Mouse (Mus musculus): Measurements from ENCODE around the gene Tnni3. TPM values are rescaled to one million over a fixed set of nuclear protein-coding genes. Genes with fewer than 3 reads are reported as not detected.
A peak's percentile ranks its signal among the peaks of the same experiment; 100 is the strongest.

Tnni3 gene
- polyA plus RNA-seq, 1 experiment from 2014 or later = 2.9 TPM

DNA sequence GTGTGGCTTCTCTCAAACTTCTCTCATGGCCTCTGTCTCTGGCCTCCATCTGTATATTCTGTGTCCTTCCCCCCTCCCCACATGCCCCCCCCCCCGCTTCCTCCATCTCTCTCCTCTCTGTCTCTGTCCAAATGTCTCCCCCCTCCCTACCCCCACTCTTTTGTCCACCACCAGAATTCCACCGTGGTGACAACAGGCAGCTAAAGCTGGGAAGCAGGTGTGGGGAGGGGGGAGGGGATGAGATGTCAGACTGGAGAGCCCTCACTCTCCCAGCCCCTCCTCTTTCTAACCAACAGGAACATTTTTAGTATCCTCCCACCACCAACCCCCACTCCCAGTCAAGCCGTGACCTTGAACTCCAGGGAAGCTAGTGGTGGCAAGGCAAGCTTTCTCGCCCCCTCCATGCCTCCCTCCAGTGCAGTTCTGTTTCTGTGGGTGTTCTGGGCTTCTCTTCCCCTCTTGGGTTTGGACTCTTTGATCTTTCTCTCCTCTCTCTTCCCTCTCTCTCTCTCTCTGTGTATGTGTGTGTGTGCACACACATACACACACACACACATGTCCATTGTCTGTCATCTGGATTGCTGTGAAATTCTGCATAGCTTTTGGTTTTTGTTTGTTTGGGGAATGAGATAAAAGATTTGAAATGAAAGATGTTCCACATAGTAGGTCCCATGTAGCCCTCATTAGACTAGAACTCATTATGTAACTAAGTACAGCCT lies 7.5 kb downstream of the Tnni3 start, which contains the start of gene Tnnt1:
TSS of gene Tnnt1 (minus strand) at position 51 of the 719 bp plus-strand sequence.
- peaks cover 10% of the 10 kb centered on the region for H3K4me1 ChIP-seq
- no peak within 1 kb of the TSS for H3K4me2 ChIP-seq (replicated peaks)
- peaks cover 8% of the 10 kb centered on the region for H3K27me3 ChIP-seq (replicated peaks)
- H3K27ac ChIP-seq = no peak within 1 kb of the TSS
- H3K36me3 ChIP-seq = no peaks in the 10 kb centered on the region
- no peaks in the 10 kb centered on the region for H3K9me3 ChIP-seq
- no peak within 1 kb of the TSS for H3K9ac ChIP-seq
- WGBS = 16% methylated on average over 4 of the region's 4 CpGs
- H3K4me3 ChIP-seq = no peak within 1 kb of the TSS
- ATAC-seq (ENCODE audit: low FRiP score, low read depth) = 0 out of 2 replicates have a peak, but pooled peaks have one; percentile 34

- Histone ChIP-seq H3K9ac (no peak overlapping the region), H3K4me3 (no peak overlapping the region), H3K27ac (no peak overlapping the region), H3K9me3 (no peaks in the 10 kb centered on the region), H3K4me2 (replicated peaks) (no peak overlapping the region), H3K36me3 (no peaks in the 10 kb centered on the region), H3K27me3 (replicated peaks) (peaks cover 7% of the 10 kb centered on the region), H3K4me1 (peaks cover 10% of the 10 kb centered on the region)
- 0 out of 2 replicates have a peak, but pooled peaks have one; percentile 18 for ATAC-seq (ENCODE audit: low FRiP score, low read depth)
- WGBS = 49% methylated on average over 6 of the region's 6 CpGs
Measured at GRCm38 (mm10) chr7:4515853-4516252, 8.2 kb downstream of the Tnni3 start.

GRCm38 (mm10) chr7:4513829-4514712 lies 10.0 kb downstream of the Tnni3 start:
- no peaks in the 10 kb centered on the region; the same call in 1 of the 2 replicates for H3K27me3 ChIP-seq (replicated peaks)
- ATAC-seq (ENCODE audit: low FRiP score, low read depth) = no peak
- no peak overlapping the region for H3K4me2 ChIP-seq (replicated peaks)
- H3K27ac ChIP-seq = no peak overlapping the region
- no peaks in the 10 kb centered on the region for H3K36me3 ChIP-seq
- no peaks in the 10 kb centered on the region for H3K9me3 ChIP-seq
- H3K4me3 ChIP-seq = no peak overlapping the region
- peaks cover 16% of the 10 kb centered on the region for H3K4me1 ChIP-seq
- WGBS = 66% methylated on average over 6 of the region's 6 CpGs
- no peak overlapping the region for H3K9ac ChIP-seq

GRCm38 (mm10) chr7:4513236-4513635 lies 10.8 kb downstream of the Tnni3 start:
- Histone ChIP-seq H3K36me3 (no peaks in the 10 kb centered on the region), H3K27me3 (replicated peaks) (no peaks in the 10 kb centered on the region; the same call in 1 of the 2 replicates), H3K4me2 (replicated peaks) (no peak overlapping the region), H3K4me1 (peaks cover 16% of the 10 kb centered on the region), H3K4me3 (no peak overlapping the region), H3K9ac (no peak overlapping the region), H3K27ac (no peak overlapping the region), H3K9me3 (no peaks in the 10 kb centered on the region)
- no peak; the same call in 1 of the 2 replicates for ATAC-seq (ENCODE audit: low FRiP score, low read depth)
- 33% methylated on average over 13 of the region's 13 CpGs for WGBS

- H3K4me1 ChIP-seq = peaks cover 15% of the 10 kb centered on the region
- 80% methylated on average over 8 of the region's 8 CpGs for WGBS
- no peak for ATAC-seq (ENCODE audit: low FRiP score, low read depth)
- H3K36me3 ChIP-seq = no peaks in the 10 kb centered on the region
- no peak overlapping the region for H3K4me2 ChIP-seq (replicated peaks)
- no peak overlapping the region; the same call in 1 of the 2 replicates for H3K9ac ChIP-seq
- no peaks in the 10 kb centered on the region for H3K9me3 ChIP-seq
- no peak overlapping the region for H3K27ac ChIP-seq
- no peak overlapping the region for H3K4me3 ChIP-seq
- no peaks in the 10 kb centered on the region; the same call in 1 of the 2 replicates for H3K27me3 ChIP-seq (replicated peaks)
Measured at GRCm38 (mm10) chr7:4511489-4512224, 12.4 kb downstream of the Tnni3 start.

DNA sequence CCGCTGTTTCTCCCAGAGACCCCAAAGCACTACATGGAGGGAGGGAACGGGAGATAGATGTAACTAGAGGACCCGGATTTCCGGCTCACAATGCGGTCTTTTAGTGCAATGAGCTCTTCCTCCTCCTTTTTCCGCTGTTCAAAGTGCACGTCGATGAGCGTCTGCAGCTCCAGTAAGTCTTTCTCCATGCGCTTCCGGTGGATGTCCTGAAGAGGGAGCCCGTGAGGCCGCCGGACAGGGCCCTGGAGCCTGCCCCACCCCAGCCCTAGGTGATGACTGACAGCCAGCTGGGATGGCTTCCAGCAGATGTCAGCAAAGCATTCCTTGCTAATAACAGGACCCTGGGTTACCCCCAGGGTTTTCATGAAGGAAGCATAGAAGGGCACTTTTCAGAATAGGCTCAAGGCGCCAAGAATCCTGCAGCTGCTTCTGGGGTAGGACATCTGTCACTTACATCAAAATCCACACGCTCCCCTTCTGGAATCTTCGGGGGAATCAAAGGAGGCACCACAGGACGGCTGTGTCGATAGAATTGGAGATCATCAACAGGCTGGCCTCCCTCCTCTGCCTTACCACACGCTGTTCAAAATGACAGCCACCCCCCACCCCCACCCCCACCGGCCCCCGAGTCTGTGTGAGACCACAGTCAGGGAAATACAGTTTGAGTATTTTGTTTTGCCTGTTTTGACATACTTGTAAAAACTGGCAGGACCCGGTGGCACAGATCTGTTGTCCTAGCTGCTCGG lies 14.0 kb downstream of the Tnni3 start:
- Histone ChIP-seq H3K4me2 (replicated peaks) (peak overlapping the region; percentile 19), H3K27me3 (replicated peaks) (no peaks in the 10 kb centered on the region; the same call in 1 of the 2 replicates), H3K9me3 (no peaks in the 10 kb centered on the region), H3K36me3 (no peaks in the 10 kb centered on the region), H3K27ac (no peak overlapping the region), H3K9ac (no peak overlapping the region), H3K4me3 (no peak overlapping the region), H3K4me1 (peaks cover 6% of the 10 kb centered on the region; the same call in 1 of the 2 replicates)
- WGBS = 15% methylated on average over 24 of the region's 24 CpGs
- peak; percentile 70; the same call in 1 of the 2 replicates for ATAC-seq (ENCODE audit: low FRiP score, low read depth)

DNA sequence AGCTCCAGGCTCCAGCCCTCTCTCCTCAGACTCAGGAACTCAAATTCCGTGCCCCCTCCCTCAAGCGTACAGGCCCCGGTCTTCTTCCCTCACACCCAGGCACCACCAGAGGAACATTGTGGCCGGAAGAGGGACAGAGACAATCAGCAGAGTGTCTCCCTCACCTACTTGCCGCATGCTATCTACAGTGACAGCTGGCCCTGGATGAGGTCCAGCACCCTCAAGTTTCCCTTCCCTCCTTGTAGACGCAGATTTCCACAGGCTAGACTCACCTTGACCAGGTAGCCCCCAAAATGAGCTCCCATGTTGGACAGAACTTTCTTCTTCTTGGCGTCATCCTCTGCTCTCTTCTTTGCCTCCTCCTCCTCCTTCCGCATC lies 15.3 kb downstream of the Tnni3 start:
- H3K27me3 ChIP-seq (replicated peaks) = no peaks in the 10 kb centered on the region; the same call in 1 of the 2 replicates
- no peak overlapping the region for H3K27ac ChIP-seq
- H3K4me3 ChIP-seq = no peak overlapping the region
- no peak overlapping the region for H3K4me2 ChIP-seq (replicated peaks)
- H3K9me3 ChIP-seq = no peaks in the 10 kb centered on the region
- H3K36me3 ChIP-seq = no peaks in the 10 kb centered on the region
- peaks cover 6% of the 10 kb centered on the region; the same call in 1 of the 2 replicates for H3K4me1 ChIP-seq
- 93% methylated on average over 8 of the region's 8 CpGs for WGBS
- ATAC-seq (ENCODE audit: low FRiP score, low read depth) = no peak
- no peak overlapping the region for H3K9ac ChIP-seq

GRCm38 (mm10) chr7:4508062-4508738 lies 15.8 kb downstream of the Tnni3 start:
- no peak for ATAC-seq (ENCODE audit: low FRiP score, low read depth)
- Histone ChIP-seq H3K27ac (no peak overlapping the region), H3K9ac (no peak overlapping the region), H3K4me2 (replicated peaks) (no peak overlapping the region), H3K36me3 (no peaks in the 10 kb centered on the region), H3K27me3 (replicated peaks) (no peaks in the 10 kb centered on the region; the same call in 1 of the 2 replicates), H3K4me1 (peaks cover 6% of the 10 kb centered on the region; the same call in 1 of the 2 replicates), H3K4me3 (no peak overlapping the region), H3K9me3 (no peaks in the 10 kb centered on the region)
- 71% methylated on average over 32 of the region's 32 CpGs for WGBS

- 66% methylated on average over 3 of the region's 4 CpGs for WGBS
- Histone ChIP-seq H3K4me3 (no peak overlapping the region), H3K4me2 (replicated peaks) (no peak overlapping the region), H3K9ac (no peak overlapping the region), H3K9me3 (no peaks in the 10 kb centered on the region), H3K36me3 (no peaks in the 10 kb centered on the region), H3K27me3 (replicated peaks) (no peaks in the 10 kb centered on the region; the same call in 1 of the 2 replicates), H3K27ac (no peak overlapping the region), H3K4me1 (peaks cover 6% of the 10 kb centered on the region; the same call in 1 of the 2 replicates)
- no peak for ATAC-seq (ENCODE audit: low FRiP score, low read depth)
Measured at GRCm38 (mm10) chr7:4507220-4507619, 16.8 kb downstream of the Tnni3 start.

DNA sequence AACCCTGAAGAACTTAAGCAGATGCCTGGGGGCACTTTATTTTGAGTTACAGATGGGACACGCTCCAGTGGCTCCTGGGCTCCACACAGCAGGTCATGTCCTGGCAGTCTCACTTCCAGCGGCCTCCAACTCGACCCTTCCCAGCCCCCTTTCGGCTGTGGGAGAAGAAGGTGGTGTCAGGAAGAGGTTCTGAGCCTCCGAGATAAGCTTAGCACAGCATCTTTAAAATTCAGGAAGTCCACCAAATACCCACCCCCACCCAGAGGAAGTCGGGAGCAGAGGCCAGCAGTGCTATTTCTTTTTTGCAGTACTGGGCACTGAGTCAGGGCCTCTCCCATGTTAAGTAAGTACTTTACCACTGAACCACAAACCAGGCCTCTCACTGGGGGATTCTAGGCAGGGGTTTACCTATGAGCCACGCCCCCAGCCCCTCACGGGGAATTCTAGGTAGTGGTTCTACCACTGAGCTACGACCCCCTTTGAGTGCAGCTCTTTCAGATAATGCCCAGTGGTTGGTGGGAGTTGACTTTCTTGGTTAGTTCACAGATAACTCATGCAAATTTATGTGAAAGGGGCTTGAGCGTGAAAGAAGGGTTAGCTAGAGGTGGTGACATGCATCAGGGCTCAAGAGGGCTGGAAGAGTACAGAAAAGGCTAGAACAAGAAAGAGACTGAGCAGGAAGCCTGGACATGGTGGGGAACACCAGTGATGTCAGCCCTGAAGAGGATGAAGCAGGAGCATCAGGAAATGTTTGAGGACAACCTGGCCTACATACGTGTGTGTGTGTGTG lies 19.2 kb downstream of the Tnni3 start:
- no peak for ATAC-seq (ENCODE audit: low FRiP score, low read depth)
- Histone ChIP-seq H3K9ac (no peak overlapping the region), H3K4me3 (no peak overlapping the region), H3K4me1 (peaks cover 12% of the 10 kb centered on the region), H3K27ac (no peak overlapping the region), H3K36me3 (no peaks in the 10 kb centered on the region), H3K27me3 (replicated peaks) (no peaks in the 10 kb centered on the region), H3K4me2 (replicated peaks) (no peak overlapping the region), H3K9me3 (no peaks in the 10 kb centered on the region)
- WGBS = 62% methylated on average over 11 of the region's 11 CpGs

All from neural tube, embryonic 12.5 days (tissue).